Mouse (Mus musculus) stomach, postnatal 0 days (tissue): ENCODE measurements around the gene Tmem236.

Source experiments
- CTCF ChIP-seq: IDR thresholded peaks from 2 replicates; pipeline ENCODE4 v1.5.1; 2016; ENCODE audit warnings: antibody characterized with exemption, low read depth, mild to moderate bottlenecking, moderate library complexity
- EP300 ChIP-seq: optimal IDR thresholded peaks from 2 replicates; pipeline ENCODE3; 2016; ENCODE audit warnings: antibody characterized with exemption

DNA sequence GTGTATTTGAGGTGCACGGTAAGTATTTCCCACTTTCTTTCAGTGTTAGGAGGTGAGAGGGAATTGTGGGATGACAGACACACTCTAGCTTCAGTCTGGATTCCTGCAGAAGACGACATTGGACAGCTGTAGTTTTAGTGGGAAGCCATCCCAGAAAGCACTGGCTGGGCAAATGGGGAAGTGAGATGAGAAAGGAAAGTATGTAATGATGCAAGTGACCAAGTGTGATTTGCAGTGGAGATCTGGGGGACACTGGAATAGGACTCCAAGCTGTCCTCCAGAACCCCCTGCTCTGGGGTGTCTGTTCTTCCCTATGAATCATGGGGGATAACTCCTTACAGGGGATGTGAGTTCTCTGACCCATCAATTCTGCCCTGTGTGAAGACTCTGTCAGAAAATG, 59.7 kb downstream of the Tmem236 start:
- no peak for TF ChIP-seq CTCF
- no peak for TF ChIP-seq EP300
